Mouse (Mus musculus) E14TG2a.4 (cell line): ENCODE data around the gene Helq.

Source experiments
- CTCF ChIP-seq: conservative IDR thresholded peaks from 2 replicates; pipeline ENCODE4 v1.5.1; 2014; ENCODE audit warnings: low read length
- NANOG ChIP-seq: IDR thresholded peaks from 2 replicates; pipeline ENCODE4 v1.6.1; 2014; ENCODE audit warnings: borderline replicate concordance, low read length, mixed read lengths
- POU5F1 ChIP-seq: IDR thresholded peaks from 2 replicates; pipeline ENCODE4 v1.6.1; 2014; ENCODE audit warnings: low read length, borderline replicate concordance

- TF ChIP-seq CTCF (no peak), NANOG (no peak), POU5F1 (no peak)
These were observed 72.4 kb downstream of the Helq start for GRCm38 (mm10) chr5:100726001-100726400.
